Mouse (Mus musculus): Measurements from ENCODE around the gene Gm11627. TPM values are rescaled to one million over a fixed set of nuclear protein-coding genes. Genes with fewer than 3 reads are reported as not detected.
"Not testable (repeated sequence)": the region's sequence is repeated elsewhere in the genome, so short reads cannot be mapped to it uniquely, and the experiment has no call there.

Gm11627 gene
- polyA plus RNA-seq, 1 experiment from 2014 or later: 7.3 TPM

GRCm38 (mm10) chr11:102610675-102611316, 31.5 kb upstream of the Gm11627 start:
- Histone ChIP-seq H3K4me1 (replicated peaks; ENCODE audit: control insufficient read depth, insufficient read depth, low read length) (peaks cover 23% of the 10 kb centered on the region), H3K27me3 (ENCODE audit: control insufficient read depth, insufficient read depth, low read length) (no peaks in the 10 kb centered on the region), H3K36me3 (ENCODE audit: control insufficient read depth, insufficient read depth, low read length) (no peaks in the 10 kb centered on the region), H3K27ac (ENCODE audit: low read depth, low read length) (peak overlapping the region; percentile 60), H3K4me3 (ENCODE audit: low read depth, low read length) (no peak overlapping the region), H3K4me2 (replicated peaks; ENCODE audit: low read depth, low read length) (0 out of 2 replicates have a peak overlapping the region, but pooled peaks have one; percentile 17), H3K9ac (ENCODE audit: low read depth, low read length) (peak overlapping the region; percentile 19; the same call in 1 of the 2 replicates), H3K9me3 (ENCODE audit: control insufficient read depth, low read length) (no peaks in the 10 kb centered on the region)
- ATAC-seq (ENCODE audit: low FRiP score) (no peak), DNase-seq (ENCODE audit: low spot score) (no peak)
- 12% methylated on average over 9 of the region's 9 CpGs for WGBS

DNA sequence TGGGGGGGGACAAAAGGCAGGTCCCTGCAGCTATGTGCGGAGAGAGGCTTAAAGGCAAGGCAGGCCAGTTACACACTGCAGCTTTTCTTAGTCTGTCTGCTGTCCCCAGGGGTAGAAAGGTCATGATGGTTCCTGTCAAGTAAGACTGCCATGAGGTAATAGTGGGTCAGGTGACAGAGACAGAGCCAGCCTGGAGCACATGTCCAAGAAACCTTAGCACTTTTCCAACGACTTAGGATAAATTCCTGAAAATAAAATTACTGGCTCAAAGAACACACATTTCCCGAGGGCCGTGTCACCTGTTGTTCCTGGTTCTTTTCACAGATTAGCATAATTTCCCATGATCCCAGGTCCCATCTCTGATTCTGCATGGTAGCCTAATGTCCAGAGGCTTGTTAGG, 31.0 kb upstream of the Gm11627 start:
- peak overlapping the region; percentile 60; the same call in 1 of the 2 replicates for H3K27ac ChIP-seq (ENCODE audit: low read depth, low read length)
- no peak overlapping the region for H3K9ac ChIP-seq (ENCODE audit: low read depth, low read length)
- WGBS: 19% methylated on average over 4 of the region's 4 CpGs

GRCm38 (mm10) chr11:102609483-102609882, 30.2 kb upstream of the Gm11627 start:
- H3K27ac ChIP-seq (ENCODE audit: low read depth, low read length): no peak overlapping the region
- H3K4me1 ChIP-seq (replicated peaks; ENCODE audit: control insufficient read depth, insufficient read depth, low read length): peaks cover 23% of the 10 kb centered on the region

More for the DNA sequence above, 31.0 kb upstream of the Gm11627 start:
- no peak for ATAC-seq (ENCODE audit: low FRiP score)
- no peak for DNase-seq (ENCODE audit: low spot score)
- no peak overlapping the region for H3K4me2 ChIP-seq (replicated peaks; ENCODE audit: low read depth, low read length)
- H3K4me3 ChIP-seq (ENCODE audit: low read depth, low read length): no peak overlapping the region
- H3K27me3 ChIP-seq (ENCODE audit: control insufficient read depth, insufficient read depth, low read length): no peaks in the 10 kb centered on the region
- peaks cover 23% of the 10 kb centered on the region for H3K4me1 ChIP-seq (replicated peaks; ENCODE audit: control insufficient read depth, insufficient read depth, low read length)
- no peaks in the 10 kb centered on the region for H3K9me3 ChIP-seq (ENCODE audit: control insufficient read depth, low read length)
- H3K36me3 ChIP-seq (ENCODE audit: control insufficient read depth, insufficient read depth, low read length): no peaks in the 10 kb centered on the region

GRCm38 (mm10) chr11:102608691-102609090, 29.4 kb upstream of the Gm11627 start:
- Histone ChIP-seq H3K36me3 (ENCODE audit: control insufficient read depth, insufficient read depth, low read length) (no peaks in the 10 kb centered on the region), H3K9me3 (ENCODE audit: control insufficient read depth, low read length) (no peaks in the 10 kb centered on the region), H3K4me1 (replicated peaks; ENCODE audit: control insufficient read depth, insufficient read depth, low read length) (peaks cover 23% of the 10 kb centered on the region), H3K27ac (ENCODE audit: low read depth, low read length) (no peak overlapping the region), H3K27me3 (ENCODE audit: control insufficient read depth, insufficient read depth, low read length) (no peaks in the 10 kb centered on the region), H3K4me2 (replicated peaks; ENCODE audit: low read depth, low read length) (peak overlapping the region; percentile 78), H3K4me3 (ENCODE audit: low read depth, low read length) (peak overlapping the region; percentile 87), H3K9ac (ENCODE audit: low read depth, low read length) (0 out of 2 replicates have a peak overlapping the region, but pooled peaks have one; percentile 2)
- no peak for DNase-seq (ENCODE audit: low spot score)
- no peak for ATAC-seq (ENCODE audit: low FRiP score)
- WGBS: 10% methylated on average over 4 of the region's 4 CpGs

More at GRCm38 (mm10) chr11:102609483-102609882, 30.2 kb upstream of the Gm11627 start:
- no peak overlapping the region for H3K4me3 ChIP-seq (ENCODE audit: low read depth, low read length)
- no peaks in the 10 kb centered on the region for H3K9me3 ChIP-seq (ENCODE audit: control insufficient read depth, low read length)
- ATAC-seq (ENCODE audit: low FRiP score) (no peak), DNase-seq (ENCODE audit: low spot score) (no peak)
- no peak overlapping the region; the same call in 1 of the 2 replicates for H3K4me2 ChIP-seq (replicated peaks; ENCODE audit: low read depth, low read length)
- 49% methylated on average over 8 of the region's 8 CpGs for WGBS
- H3K36me3 ChIP-seq (ENCODE audit: control insufficient read depth, insufficient read depth, low read length): no peaks in the 10 kb centered on the region
- H3K9ac ChIP-seq (ENCODE audit: low read depth, low read length): no peak overlapping the region
- H3K27me3 ChIP-seq (ENCODE audit: control insufficient read depth, insufficient read depth, low read length): no peaks in the 10 kb centered on the region

DNA sequence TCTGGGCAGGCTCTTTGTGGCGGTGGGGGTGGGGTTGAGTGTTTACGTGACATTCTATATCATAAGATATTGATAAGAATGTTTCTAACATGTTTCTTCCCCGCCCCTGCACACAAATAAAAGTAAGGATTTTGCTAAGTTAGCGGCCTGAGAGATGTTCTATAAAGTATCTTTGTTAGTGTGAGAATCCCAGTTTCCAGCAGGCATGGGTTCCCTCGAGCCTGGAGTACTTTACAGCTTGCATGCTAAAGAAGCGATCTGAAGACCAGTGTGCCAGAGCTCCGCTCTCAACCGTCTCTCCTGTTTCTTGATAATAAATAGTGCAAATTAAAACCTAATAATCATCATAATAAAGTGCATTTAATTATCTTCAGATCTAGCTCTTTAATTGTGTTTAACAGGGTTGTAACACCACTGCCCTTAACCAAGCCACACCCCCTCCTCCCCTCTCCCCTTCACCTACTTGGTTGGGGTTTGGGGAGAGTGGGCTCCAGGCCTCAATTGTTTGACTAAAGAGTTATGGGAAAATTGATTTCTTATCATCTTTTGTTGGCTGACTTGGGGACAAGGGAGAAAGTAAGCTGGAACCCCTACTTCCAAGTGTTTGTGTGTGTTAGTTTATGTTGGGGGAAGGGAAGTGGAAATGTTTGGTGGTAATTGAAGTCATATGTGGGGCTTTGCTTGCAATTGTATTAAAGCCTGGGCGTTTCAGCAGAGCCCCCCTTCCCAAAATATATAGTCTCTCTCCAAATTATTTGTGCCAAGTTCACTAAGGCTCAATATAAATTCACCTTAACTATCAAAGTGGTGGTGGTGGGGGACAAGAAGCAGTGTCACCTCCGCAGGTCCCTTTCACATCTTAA, 28.7 kb upstream of the Gm11627 start:
- Histone ChIP-seq H3K4me3 (ENCODE audit: low read depth, low read length) (peak overlapping the region; percentile 87), H3K9ac (ENCODE audit: low read depth, low read length) (peak overlapping the region; percentile 96; the same call in 1 of the 2 replicates), H3K4me2 (replicated peaks; ENCODE audit: low read depth, low read length) (peak overlapping the region; percentile 78), H3K36me3 (ENCODE audit: control insufficient read depth, insufficient read depth, low read length) (no peaks in the 10 kb centered on the region), H3K27me3 (ENCODE audit: control insufficient read depth, insufficient read depth, low read length) (no peaks in the 10 kb centered on the region), H3K9me3 (ENCODE audit: control insufficient read depth, low read length) (no peaks in the 10 kb centered on the region), H3K27ac (ENCODE audit: low read depth, low read length) (no peak overlapping the region), H3K4me1 (replicated peaks; ENCODE audit: control insufficient read depth, insufficient read depth, low read length) (peaks cover 23% of the 10 kb centered on the region)
- 5% methylated on average over 10 of the region's 10 CpGs for WGBS
- ATAC-seq (ENCODE audit: low FRiP score): no peak
- DNase-seq (ENCODE audit: low spot score): no peak

DNA sequence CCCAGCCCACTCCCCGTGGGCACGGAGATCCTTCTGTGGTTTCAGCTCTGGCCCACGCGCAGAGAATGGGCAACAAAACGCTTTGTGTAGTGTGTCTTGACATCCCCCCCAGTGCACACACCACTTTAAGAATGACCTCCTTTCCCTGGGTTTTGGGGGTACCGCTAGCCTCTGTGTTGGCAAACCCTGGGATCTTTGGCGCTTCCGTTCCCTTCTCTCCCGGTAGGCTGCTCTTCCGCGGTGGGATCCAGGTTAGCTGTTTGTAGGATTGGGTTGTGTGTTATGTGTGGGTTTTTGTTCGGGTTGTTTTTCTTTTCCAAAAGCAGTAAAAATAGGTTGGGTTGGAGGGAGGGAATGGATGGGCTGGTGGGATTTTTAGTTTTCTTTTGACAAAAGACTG, 27.9 kb upstream of the Gm11627 start:
- Histone ChIP-seq H3K4me1 (replicated peaks; ENCODE audit: control insufficient read depth, insufficient read depth, low read length) (peaks cover 28% of the 10 kb centered on the region), H3K4me3 (ENCODE audit: low read depth, low read length) (peak overlapping the region; percentile 87), H3K4me2 (replicated peaks; ENCODE audit: low read depth, low read length) (peak overlapping the region; percentile 78), H3K27ac (ENCODE audit: low read depth, low read length) (peak overlapping the region; percentile 67), H3K9ac (ENCODE audit: low read depth, low read length) (peak overlapping the region; percentile 96)
- WGBS: 0% methylated on average over 11 of the region's 12 CpGs
- DNase-seq (ENCODE audit: low spot score); H3K9me3 ChIP-seq (ENCODE audit: control insufficient read depth, low read length); H3K27me3 ChIP-seq (ENCODE audit: control insufficient read depth, insufficient read depth, low read length); ATAC-seq (ENCODE audit: low FRiP score); H3K36me3 ChIP-seq (ENCODE audit: control insufficient read depth, insufficient read depth, low read length): not testable (repeated sequence)

- Histone ChIP-seq H3K4me3 (ENCODE audit: low read depth, low read length) (peak overlapping the region; percentile 87), H3K4me1 (replicated peaks; ENCODE audit: control insufficient read depth, insufficient read depth, low read length) (peaks cover 28% of the 10 kb centered on the region), H3K27me3 (ENCODE audit: control insufficient read depth, insufficient read depth, low read length) (no peaks in the 10 kb centered on the region), H3K9me3 (ENCODE audit: control insufficient read depth, low read length) (no peaks in the 10 kb centered on the region), H3K36me3 (ENCODE audit: control insufficient read depth, insufficient read depth, low read length) (no peaks in the 10 kb centered on the region), H3K9ac (ENCODE audit: low read depth, low read length) (peak overlapping the region; percentile 96), H3K27ac (ENCODE audit: low read depth, low read length) (peak overlapping the region; percentile 67), H3K4me2 (replicated peaks; ENCODE audit: low read depth, low read length) (peak overlapping the region; percentile 78)
- no peak for ATAC-seq (ENCODE audit: low FRiP score)
- no peak for DNase-seq (ENCODE audit: low spot score)
- under 1% methylated on average over 12 of the region's 12 CpGs for WGBS
Observed at GRCm38 (mm10) chr11:102606751-102607171, 27.5 kb upstream of the Gm11627 start.

DNA sequence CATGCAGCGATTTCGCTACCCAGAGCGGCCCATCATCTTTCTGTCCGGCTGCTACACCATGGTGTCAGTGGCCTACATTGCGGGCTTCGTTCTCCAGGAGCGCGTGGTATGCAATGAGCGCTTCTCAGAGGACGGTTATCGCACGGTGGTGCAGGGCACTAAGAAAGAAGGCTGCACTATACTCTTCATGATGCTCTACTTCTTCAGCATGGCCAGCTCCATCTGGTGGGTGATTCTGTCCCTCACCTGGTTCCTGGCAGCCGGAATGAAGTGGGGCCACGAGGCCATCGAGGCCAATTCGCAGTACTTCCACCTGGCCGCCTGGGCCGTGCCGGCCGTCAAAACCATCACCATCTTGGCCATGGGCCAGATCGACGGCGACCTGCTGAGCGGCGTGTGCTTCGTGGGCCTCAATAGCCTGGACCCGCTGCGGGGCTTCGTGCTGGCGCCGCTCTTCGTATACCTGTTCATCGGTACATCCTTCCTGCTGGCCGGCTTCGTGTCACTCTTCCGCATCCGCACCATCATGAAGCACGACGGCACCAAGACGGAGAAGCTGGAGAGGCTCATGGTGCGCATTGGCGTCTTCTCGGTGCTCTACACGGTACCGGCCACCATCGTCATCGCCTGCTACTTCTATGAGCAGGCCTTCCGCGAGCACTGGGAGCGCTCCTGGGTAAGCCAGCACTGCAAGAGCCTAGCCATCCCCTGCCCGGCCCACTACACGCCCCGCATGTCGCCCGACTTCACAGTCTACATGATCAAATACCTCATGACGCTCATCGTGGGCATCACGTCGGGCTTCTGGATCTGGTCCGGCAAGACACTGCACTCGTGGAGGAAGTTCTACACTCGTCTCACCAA, 26.5 kb upstream of the Gm11627 start:
- Histone ChIP-seq H3K27ac (ENCODE audit: low read depth, low read length) (peak overlapping the region; percentile 99), H3K4me3 (ENCODE audit: low read depth, low read length) (peak overlapping the region; percentile 87), H3K4me2 (replicated peaks; ENCODE audit: low read depth, low read length) (peak overlapping the region; percentile 78), H3K9ac (ENCODE audit: low read depth, low read length) (peak overlapping the region; percentile 96), H3K27me3 (ENCODE audit: control insufficient read depth, insufficient read depth, low read length) (no peaks in the 10 kb centered on the region), H3K9me3 (ENCODE audit: control insufficient read depth, low read length) (no peaks in the 10 kb centered on the region), H3K4me1 (replicated peaks; ENCODE audit: control insufficient read depth, insufficient read depth, low read length) (peaks cover 25% of the 10 kb centered on the region), H3K36me3 (ENCODE audit: control insufficient read depth, insufficient read depth, low read length) (no peaks in the 10 kb centered on the region)
- ATAC-seq (ENCODE audit: low FRiP score) (no peak), DNase-seq (ENCODE audit: low spot score) (peak; percentile 70)
- WGBS: under 1% methylated on average over 62 of the region's 62 CpGs

All from hindbrain, embryonic 11.5 days (tissue).